Mouse (Mus musculus) adrenal gland, postnatal 25 days (tissue): Measurements from ENCODE around the gene Zfp787. TPM values are rescaled to one million over a fixed set of nuclear protein-coding genes. Genes with fewer than 3 reads are reported as not detected.
A peak's percentile ranks its signal among the peaks of the same experiment; 100 is the strongest.
"Not testable (repeated sequence)": the region's sequence is repeated elsewhere in the genome, so short reads cannot be mapped to it uniquely, and the experiment has no call there.

Source experiments
- DNase-seq: peaks from one replicate; pipeline ENCODE4 v3.0.0; 2021; ENCODE audit warnings: mixed read lengths
- long read RNA-seq: library from polyadenylated mRNA; stranded (forward); transcript quantifications from one replicate; pipeline ENCODE4 v2.0.0, GENCODE M21; 2021
- total RNA-seq: library from RNA; stranded (reverse); gene quantifications from 2 replicates; pipeline ENCODE4 v1.2.3, GENCODE M21; 2021

Gene Zfp787
- 51.5 and 58.0 TPM in 2 replicates for total RNA-seq
- long read RNA-seq, transcript Zfp787-201 (3 exons, 1,897 nt) = major isoform, 57 of 82 reads
- long read RNA-seq, partial matches to known transcripts = 3 of 82 reads
- long read RNA-seq, other reads (novel, unspliced or antisense) = 20 of 82 reads

DNA sequence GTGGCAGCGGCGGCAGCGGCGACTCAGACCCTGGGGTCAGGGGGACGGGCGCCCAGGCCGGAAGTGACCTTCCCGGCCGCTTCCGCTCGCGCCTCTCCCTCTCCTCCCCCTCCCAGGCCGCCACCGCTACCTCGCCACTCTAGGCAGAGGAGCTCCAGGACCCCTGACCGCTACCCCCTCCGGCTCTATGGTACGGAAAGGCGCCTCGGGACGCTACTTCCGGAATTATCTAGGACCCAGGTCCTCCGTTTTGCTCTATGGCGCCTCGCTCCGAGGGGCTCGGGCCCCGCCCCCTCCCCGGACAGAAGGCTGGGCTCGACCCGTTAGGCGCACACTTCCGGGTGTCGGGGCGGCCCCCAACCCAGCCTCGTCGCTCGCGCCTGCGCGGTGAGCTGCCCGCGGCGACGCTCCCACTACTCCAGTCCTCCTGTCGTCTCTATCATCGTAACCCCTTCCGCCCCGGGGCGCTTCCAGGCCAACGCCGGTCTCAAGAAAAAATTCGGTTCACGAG lies at the start of gene Zfp787:
Gene Zfp787, minus strand, starts transcription at position 97 of the 511 bp plus-strand sequence.
- DNase-seq = peak; percentile 97

DNA sequence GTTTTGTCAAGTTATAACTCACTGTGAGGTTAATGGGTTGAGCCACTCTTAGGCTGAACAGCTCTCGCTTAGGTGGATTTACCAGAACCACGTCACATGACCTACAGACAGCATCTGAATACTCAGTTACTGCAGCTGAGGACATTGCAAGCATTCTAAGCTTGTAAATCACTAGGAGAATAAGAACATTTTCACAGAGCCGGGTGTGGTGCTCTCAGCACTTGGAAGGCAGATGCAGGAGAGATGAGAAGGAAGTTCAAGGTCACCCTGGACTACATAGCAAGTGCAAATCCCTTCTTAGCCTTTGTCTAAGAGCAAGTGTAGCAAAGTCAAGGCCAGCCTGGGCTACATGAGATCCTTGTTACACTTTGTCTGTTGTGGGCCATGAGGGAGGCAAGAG lies 48.4 kb upstream of the Zfp787 start:
- no peak for DNase-seq

DNA sequence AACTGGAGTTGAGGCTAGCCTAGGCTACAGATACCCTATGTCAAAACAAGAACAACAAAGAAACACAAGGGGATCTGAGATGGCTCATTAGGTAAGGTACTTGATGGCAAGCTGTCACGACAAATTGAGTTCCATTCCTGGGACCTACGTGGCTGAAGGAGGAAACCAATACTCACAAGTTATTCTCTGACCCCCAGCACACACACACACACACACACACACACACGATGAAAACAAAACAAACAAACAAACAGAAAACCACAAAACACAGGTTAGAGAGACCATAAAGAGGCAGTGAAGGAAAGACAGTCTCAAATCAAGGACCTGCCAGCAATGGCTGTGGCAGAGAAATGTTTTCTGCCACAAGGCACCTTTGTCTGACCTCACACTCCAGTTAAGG lies 41.0 kb upstream of the Zfp787 start, which contains the start of gene Galp:
Gene Galp, plus strand, starts transcription at position 301 of the 400 bp plus-strand sequence.
- DNase-seq = no peak

DNA sequence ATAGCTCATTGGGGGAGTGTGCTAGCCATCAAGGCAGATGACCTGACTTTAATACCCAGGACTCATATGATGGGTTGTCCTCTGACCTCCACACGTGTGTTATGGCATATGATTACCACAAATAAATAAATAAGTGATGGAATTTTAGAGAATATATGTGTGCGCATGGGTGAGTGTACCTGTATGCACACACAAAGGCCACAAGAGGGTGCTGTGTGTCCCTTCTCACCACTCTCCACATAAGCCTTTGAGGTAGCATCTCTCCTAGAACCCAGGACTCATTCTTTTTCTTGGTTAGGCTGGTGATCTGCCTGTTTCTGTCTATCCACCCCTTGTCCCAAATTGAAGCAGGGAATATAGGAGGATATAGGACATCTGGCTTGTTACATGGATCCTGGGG lies 40.0 kb upstream of the Zfp787 start:
- no peak for DNase-seq

DNA sequence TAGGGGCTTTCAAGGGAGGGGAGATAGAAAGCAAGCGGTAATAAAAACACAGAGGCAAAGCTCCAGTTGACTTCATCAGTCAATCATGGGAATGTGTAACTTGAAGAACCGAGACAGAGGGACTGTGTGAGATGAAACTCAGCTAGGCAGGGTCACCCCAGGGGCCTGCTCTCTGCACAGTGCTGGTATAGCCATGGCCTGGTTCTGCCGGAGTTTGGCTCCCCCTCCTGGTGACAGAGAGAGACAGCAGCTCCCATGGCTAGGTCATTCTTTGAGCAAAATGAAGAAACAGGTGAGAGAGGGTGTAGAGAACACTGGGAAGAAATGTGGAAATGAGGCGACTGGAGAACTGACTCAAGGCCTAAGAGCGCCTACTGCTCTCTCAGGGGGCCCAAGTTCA lies 38.3 kb upstream of the Zfp787 start:
- DNase-seq = peak; percentile 63

DNA sequence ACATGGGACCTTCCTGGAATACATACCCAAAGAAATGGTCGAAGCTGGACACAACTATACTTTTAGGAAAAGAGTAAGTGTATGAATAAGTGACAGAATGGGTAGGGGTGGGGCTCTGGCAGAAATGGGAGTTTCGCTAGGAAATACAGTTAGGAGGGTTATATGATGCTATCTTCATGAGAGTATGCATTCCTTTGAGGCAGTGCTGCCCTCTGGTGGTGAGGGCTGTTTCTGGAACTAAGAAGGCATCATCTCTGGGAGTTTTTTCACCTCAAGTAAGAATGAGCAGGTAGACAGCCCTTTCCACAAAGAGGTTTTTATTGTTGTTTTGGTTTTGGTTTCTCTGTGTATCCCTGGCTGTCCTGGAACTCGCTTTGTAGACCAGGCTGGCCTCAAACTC lies 35.6 kb upstream of the Zfp787 start:
- peak; percentile 86 for DNase-seq

DNA sequence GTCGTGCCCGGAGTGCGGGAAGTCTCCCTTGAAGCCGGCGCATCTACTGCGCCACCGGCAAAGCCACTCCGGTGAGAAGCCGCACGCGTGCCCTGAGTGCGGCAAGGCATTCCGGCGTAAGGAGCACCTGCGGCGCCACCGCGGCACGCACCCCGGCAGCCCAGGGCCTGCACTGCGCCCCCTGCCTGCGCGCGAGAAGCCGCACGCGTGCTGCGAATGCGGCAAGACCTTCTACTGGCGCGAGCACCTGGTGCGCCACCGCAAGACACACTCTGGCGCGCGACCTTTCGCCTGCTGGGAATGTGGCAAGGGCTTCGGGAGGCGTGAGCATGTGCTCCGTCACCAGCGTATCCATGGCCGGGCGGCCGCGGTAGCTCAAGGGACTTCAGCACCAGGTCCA lies 33.7 kb upstream of the Zfp787 start:
- DNase-seq = no peak

DNA sequence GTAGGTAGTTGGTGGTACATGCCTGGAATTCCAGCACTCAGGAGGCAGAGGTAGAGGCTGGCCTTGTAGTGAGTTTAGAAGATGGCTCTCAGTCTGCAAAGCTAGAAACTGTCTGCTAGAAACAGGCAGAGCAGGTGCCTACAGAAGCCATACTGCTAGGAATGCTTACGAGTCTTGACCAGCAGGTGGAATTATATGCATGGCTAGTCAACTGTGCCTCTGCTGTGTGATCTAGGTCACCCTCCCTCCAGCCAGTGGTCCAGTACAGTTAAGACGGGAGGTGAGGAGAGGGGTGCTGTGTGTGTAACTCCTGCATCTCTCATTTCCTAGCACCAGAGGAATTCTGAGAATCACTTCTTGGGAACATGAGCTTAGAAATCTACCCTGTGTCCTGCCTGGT lies 31.0 kb upstream of the Zfp787 start:
- DNase-seq = no peak

DNA sequence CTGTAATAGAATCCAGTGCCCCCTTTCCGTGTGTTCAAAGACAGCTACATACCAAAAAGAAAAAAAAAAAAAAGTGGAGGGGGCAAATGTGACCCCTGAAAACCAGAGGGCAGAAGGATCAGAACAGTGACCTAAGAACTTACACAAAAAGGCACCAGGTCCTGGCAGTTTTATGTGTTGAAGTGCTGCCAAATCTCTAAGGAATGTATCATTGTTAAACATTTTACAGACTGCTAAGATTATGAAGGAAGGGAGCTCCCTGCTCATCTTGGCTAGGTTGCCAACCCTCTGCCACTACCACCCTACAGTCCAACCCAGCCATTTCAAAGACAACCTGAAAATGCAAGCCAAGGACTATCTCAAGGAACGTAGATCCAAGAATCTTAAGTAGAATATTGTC lies 30.4 kb upstream of the Zfp787 start:
- DNase-seq = no peak

DNA sequence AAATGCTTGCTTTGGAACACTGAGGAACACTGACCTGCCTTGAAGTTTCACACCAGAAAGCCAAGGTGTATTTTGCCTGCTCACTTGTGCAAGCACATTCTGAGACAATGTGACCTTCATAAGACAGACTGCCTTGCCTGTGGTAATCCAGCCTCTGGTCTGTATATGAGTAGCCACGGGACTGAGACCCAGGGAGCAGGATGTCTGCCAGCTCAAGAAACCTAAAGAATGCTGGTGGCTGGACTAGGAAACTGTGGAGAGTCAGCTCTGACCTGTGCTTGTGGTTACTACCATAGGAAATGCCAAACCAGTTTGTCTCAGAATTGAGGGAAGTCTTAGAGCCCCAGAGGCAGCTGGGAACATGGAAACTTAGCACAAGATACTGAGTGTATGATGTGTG lies 29.6 kb upstream of the Zfp787 start:
- DNase-seq = no peak

DNA sequence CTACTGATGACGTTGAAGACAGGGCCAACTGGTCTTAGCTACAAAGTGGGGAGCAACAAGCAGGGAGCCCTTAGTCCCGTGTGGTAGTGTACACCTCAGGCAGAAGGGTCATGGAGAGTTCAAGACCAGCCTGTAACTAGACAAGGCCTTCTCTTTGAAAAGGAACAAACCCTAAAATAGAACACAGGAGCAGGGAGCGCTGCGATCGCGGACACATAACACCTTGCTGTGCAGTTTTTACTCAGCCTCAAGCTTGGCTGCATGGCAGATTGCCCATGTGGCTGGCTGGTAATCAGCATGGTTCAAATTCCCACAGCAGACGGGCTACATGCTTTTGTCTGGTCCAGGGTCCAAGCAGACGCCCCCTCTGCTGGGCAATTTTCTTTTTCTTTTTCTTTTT lies 28.7 kb upstream of the Zfp787 start:
- no peak for DNase-seq

DNA sequence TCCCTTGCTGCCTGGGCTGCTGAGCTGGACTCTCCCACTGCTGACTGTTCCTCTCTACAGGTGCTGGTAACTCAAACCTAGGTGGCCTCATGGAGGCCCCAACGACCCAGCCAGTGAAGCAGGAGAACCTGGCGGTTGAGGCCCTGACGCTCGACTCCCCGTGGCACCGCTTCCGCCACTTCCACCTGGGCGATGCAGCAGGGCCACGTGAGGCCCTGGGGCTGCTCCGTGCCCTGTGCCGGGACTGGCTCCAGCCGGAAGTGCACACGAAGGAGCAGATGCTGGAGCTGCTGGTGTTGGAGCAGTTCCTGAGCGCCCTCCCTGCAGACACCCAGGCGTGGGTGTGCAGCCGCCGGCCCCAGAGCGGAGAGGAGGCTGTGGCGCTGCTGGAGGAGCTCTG lies 28.0 kb upstream of the Zfp787 start:
- no peak for DNase-seq

DNA sequence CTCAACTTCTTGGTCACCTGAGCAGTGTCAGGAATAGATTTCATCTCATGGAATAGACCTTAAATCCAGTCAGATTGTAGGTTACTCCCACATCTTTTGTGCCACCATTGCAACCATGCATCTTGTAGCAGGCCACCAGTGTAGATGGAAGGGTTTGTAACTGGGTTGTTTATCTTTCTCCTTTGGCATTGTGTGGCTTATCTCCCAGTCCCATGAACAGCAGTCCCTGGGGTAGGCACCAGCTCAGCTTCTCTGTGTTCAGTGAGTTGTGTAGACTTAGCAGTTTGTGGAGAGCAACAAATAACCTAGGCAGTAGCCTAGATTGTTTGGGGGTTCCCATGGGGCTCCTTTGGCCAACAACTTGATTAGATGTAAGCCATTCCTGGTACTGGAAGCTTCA lies 27.1 kb upstream of the Zfp787 start:
- DNase-seq = no peak

DNA sequence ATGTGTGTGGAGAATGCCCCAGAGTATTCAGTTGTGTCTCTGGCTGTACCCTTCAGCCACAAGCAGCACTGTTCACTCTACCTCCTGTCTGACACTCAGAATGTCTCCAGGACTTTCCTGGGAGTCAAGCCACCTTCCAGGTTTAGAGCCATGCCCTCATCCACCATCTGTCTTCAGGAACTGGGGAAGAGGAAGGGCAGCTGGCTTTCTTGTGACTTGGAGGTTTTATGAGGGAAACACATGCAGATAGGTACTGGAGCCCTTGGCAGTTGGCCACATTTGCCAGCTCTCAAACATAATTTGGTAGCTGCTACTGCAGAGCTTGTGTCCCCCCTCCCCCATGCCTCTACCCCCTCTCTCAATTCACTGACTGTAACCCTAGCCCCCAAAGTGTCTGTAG lies 23.2 kb upstream of the Zfp787 start:
- DNase-seq = no peak

DNA sequence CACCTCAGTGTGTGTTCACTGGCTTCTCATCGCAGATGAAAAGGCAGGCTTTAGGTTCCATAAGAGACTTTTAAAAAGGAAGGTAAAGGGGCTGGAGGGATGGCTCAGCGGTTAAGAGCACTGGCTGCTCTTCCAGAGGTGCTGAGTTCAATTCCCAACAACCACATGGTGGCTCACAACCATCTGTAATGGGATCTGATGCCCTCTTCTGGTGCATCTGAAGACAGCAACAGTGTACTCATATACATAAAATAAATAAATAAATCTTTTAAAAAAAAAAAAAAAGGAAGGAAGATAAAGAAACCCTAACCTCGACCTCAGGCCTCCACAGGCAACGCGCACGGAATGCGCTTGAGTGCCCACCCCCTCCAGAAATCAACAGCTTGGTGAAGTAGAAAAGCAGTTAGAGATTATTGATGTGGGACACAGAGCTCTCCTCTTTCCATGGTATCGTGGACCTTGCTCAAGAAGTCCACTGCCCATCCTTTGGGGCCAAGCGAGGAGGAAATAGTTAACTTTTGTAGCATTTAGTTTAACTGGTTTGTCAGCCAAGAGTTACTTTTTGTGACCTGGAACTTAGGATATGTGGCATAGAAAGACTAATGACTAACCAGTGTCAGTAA lies 18.7 kb upstream of the Zfp787 start:
- not testable (repeated sequence) for DNase-seq

DNA sequence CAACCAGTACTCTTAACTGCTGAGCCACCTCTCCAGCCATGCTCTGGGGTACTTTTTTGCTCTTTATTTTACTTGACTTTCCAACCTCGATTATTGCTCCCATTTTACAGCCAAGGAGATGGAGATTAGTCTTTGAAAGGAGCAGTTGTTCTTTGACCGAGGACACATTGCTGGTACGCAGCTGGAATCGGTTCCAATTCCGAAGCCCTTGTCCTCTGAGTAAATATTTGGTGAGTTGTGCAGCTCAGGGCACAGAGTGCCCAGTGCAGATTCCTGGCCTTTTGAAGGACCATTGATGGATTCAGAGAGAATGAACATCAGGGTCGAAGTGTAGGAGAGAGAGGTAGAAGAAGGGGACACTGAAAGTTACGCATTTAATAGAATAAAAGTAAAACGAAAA lies 18.1 kb upstream of the Zfp787 start:
- DNase-seq = no peak

DNA sequence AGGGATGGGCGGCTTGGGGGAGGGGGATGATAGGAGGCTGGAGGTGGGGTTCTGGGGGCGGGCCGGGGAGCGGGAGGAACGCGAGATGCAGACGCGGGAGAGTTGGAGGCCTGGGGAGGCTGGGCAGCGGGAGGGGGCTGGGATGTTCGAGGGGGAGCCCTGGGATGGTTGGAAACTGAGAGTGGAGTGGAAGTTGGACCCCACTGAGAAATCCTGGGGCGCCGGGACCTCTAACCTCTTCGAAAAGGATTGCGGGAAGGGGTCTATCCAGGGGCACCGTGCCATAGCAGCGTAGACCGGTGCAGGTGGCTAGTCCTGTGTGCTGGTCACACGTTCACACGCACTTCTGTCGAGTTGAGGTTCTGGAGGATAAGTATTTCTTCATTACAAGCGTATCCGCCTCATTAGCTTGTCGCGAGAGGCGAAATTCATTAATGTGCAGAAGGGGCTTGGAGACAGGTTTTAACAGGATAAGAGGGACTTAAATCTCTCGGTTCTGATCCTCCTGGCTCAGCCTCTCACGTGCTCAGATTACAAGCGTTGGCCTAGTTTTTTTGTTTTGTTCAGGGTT lies 17.0 kb upstream of the Zfp787 start:
- no peak for DNase-seq

DNA sequence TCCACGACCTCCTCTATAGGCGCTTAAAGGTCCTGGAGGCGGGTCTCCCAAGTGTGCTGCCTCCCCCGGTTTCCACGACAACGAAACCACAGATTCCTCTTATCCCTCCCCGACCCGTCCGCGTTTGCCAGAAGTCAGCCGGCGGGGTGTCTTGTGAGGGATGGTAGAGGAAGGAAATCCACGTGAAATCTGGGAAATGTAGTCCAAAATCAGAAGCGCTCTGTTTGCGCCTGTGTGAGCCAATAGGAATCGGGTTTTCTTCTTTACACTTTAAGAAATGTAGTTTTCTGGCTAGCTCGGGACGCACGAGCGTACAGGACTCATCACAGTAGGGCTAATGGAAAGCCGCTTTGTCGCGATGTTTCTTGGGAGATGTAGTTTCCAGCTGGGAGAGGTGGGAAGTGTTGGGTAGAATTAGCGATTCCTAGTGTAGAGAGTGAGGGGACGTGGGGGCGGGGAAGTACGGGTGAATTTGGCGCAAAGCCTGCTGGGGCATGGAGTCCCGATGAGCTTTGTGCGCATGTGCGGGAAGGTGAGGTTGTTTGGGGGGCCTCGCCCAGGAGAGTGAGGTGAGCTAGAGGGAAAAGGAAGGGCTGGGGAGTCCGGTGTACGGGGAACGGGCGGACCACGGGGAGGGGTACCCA lies 16.3 kb upstream of the Zfp787 start, which contains the start of gene Zfp444:
Gene Zfp444, plus strand, starts transcription at position 221 of the 644 bp plus-strand sequence.
- peak; percentile 98 for DNase-seq

DNA sequence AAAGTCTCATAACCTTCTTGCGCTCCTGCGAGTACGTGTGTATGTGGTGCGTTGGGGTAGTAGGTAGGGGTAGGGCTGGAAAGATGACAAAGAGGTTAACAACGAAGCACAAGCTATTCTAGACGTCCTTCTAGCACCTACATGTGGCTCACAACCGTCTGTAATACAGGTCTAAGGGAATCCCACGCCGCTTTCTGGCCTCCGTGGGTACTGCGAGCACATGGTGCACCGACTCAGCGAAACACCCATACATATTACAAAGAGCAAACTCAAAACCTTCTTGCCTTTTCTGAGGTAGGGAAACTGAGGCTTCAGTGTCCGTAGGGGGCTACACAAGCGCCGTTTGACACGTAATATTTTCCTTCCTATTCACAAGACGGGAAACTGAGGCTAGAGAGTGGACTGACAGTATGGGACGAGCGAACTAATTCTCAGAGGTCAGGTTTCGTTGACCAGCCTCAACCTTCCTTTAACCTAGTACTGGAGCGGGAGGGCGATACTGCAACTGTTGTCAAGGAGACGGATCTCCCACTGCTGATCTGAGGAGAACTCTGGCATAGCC lies 15.7 kb upstream of the Zfp787 start:
- peak; percentile 68 for DNase-seq

DNA sequence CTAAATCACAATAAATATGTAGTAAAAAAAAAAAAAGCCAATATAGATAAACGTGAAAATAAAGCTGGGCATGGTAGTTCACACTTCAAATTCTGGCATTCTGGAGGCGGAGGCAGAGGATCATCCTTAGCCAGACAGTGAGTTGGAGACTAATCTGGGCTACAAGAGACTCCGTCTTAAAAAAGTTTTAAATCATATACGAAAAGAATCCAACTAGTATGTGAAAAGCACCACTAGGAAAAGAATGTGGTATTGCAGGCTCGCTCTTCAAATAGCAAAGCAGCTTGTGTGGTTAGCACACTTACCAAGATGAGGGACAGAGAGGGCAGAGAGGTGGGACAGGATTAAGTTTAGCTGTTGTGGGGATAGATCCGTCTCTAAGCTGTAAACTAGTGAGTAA lies 15.1 kb upstream of the Zfp787 start:
- no peak for DNase-seq

DNA sequence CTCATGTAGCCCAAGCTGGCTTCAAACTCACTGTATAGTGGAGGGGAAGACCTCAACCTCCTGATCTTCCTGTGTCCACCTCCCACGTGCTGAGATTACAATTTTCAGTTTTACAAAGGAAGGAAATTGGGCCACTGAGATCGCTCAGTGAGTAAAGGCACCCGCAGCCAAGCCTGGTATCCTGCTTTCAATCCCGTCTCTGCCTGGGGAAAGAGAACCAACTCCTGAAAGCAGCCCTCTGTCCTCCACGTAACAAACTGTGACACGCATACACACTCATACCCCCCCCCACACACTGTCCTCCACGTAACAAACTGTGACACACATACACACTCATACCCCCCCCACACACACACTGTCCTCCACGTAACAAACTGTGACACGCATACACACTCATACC lies 14.6 kb upstream of the Zfp787 start:
- no peak for DNase-seq

DNA sequence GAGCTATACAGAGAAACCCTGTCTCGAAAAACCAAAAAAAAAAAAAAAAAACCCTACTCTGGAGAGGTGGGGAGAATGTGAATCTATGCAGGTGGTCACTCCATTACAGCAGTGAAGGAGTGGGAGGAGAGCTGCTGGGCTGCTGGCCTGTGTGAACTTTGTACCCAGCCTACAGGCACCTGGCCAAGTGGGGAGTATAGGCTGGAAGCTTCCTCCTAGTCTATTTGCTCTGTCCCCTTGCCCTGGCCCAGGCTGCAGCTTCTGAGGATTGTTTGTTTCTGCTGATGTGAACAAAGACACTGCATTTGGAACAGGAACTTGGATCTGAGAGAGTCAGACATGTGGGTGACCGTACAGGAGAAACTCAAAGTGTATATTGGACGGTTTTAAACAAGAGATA lies 13.6 kb upstream of the Zfp787 start:
- DNase-seq = no peak

DNA sequence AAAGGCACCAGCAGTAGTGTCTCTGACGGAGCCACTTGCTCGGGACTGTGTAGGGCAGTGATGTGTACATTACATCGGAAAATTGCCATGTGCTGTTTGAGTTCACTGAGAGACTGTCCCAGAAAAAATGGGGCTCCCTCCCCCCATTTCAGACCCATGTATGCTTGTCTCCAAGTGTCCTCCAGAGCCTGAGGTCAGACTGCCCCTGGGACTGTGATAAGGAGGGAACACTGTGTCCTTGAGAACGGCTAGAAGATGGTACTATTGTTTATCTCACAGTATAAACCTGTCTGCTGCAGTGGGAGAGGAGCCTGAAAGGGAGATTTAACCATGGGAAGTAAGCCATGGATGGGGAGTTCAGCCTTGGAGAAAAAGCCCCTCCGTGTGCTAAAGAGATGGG lies 8.9 kb upstream of the Zfp787 start:
- DNase-seq = no peak
